Comparison of ENCODE assay signal across 12 mouse cellular contexts in genomic region chr10:39421772-39422171, GRCm38 (mm10). TPM values are rescaled to one million over a fixed set of nuclear protein-coding genes. Genes with fewer than 3 reads are reported as not detected.
A peak's percentile ranks its signal among the peaks of the same experiment; 100 is the strongest.
DNase-seq lines count a peak whose midpoint lies in the region; ATAC-seq and TF ChIP-seq lines count a peak whose summit lies in the region.
"Had no signal": no experiment of that assay in that cellular context is flagged by ENCODE, and none has a peak within 500 bp of the region (broad histone marks: within the 10 kb centered on the region; RNA-seq: fewer than 3 reads in every experiment).

No protein-coding gene starts in this region.

- 71% methylated on average over 9 of the region's 9 CpGs for WGBS in heart, adult 2 months
- WGBS in midbrain, embryonic 13.5 days: 90% methylated on average over 9 of the region's 9 CpGs
- WGBS in midbrain, embryonic 15.5 days: 87% methylated on average over 9 of the region's 9 CpGs
- 57% methylated on average over 9 of the region's 9 CpGs for WGBS in forebrain, embryonic 16.5 days
- WGBS in neural tube, embryonic 14.5 days: 62% methylated on average over 9 of the region's 9 CpGs

- no peak for TF ChIP-seq POLR2A in heart, adult 2 months (IDR thresholded peaks at IDR 0.05; ENCODE audit: insufficient read depth, low read depth, low read length)

- no peak overlapping the region for H3K4me3 ChIP-seq in heart, adult 2 months
- H3K4me3 ChIP-seq in midbrain, embryonic 13.5 days (replicated peaks): no peak overlapping the region
- no peak overlapping the region for H3K4me3 ChIP-seq in midbrain, embryonic 15.5 days
- H3K4me3 ChIP-seq in forebrain, embryonic 16.5 days (replicated peaks; ENCODE audit: low read length): no peak overlapping the region
- no peak overlapping the region for H3K4me3 ChIP-seq in neural tube, embryonic 14.5 days (ENCODE audit: low read depth, low read length)
- H3K4me3 ChIP-seq: embryonic facial prominence, embryonic 12.5 days; stomach, embryonic 15.5 days had no signal

- no peaks in the 10 kb centered on the region for H3K9me3 ChIP-seq in midbrain, embryonic 13.5 days
- no peaks in the 10 kb centered on the region for H3K9me3 ChIP-seq in midbrain, embryonic 15.5 days
- H3K9me3 ChIP-seq in forebrain, embryonic 16.5 days (ENCODE audit: control insufficient read depth, low read length): no peaks in the 10 kb centered on the region
- H3K9me3 ChIP-seq in neural tube, embryonic 14.5 days (ENCODE audit: control insufficient read depth, low read length): no peaks in the 10 kb centered on the region
- H3K9me3 ChIP-seq: embryonic facial prominence, embryonic 12.5 days; stomach, embryonic 15.5 days had no signal

- H3K4me2 ChIP-seq in midbrain, embryonic 13.5 days (replicated peaks): no peak overlapping the region
- H3K4me2 ChIP-seq in midbrain, embryonic 15.5 days: no peak overlapping the region
- no peak overlapping the region for H3K4me2 ChIP-seq in forebrain, embryonic 16.5 days (ENCODE audit: low read length)
- no peak overlapping the region for H3K4me2 ChIP-seq in neural tube, embryonic 14.5 days (ENCODE audit: low read depth, low read length)
- H3K4me2 ChIP-seq: embryonic facial prominence, embryonic 12.5 days; lung, embryonic 14.5 days; stomach, embryonic 15.5 days had no signal

- TF ChIP-seq EP300 in heart, adult 2 months (IDR thresholded peaks at IDR 0.05; ENCODE audit: insufficient read depth, low read depth, low read length): no peak

- H3K9ac ChIP-seq in heart, adult 2 months (ENCODE audit: low read depth, low read length): no peak overlapping the region
- H3K9ac ChIP-seq in midbrain, embryonic 13.5 days (replicated peaks): no peak overlapping the region
- H3K9ac ChIP-seq in midbrain, embryonic 15.5 days: no peak overlapping the region
- no peak overlapping the region for H3K9ac ChIP-seq in forebrain, embryonic 16.5 days (replicated peaks; ENCODE audit: low read depth, low read length)
- H3K9ac ChIP-seq in neural tube, embryonic 14.5 days (replicated peaks; ENCODE audit: low read depth, low read length): no peak overlapping the region
- H3K9ac ChIP-seq: embryonic facial prominence, embryonic 12.5 days; lung, embryonic 14.5 days; stomach, embryonic 15.5 days had no signal

- peaks cover 4% of the 10 kb centered on the region; the same call in 1 of the 2 replicates for H3K79me2 ChIP-seq in heart, adult 2 months (replicated peaks; ENCODE audit: control insufficient read depth, insufficient read depth, low read length)

- H3K36me3 ChIP-seq in heart, adult 2 months (ENCODE audit: control insufficient read depth, insufficient read depth, low read length): peaks cover 5% of the 10 kb centered on the region
- peaks cover 4% of the 10 kb centered on the region for H3K36me3 ChIP-seq in midbrain, embryonic 13.5 days
- H3K36me3 ChIP-seq in midbrain, embryonic 15.5 days (replicated peaks): no peaks in the 10 kb centered on the region
- H3K36me3 ChIP-seq in forebrain, embryonic 16.5 days (ENCODE audit: control insufficient read depth, insufficient read depth): no peaks in the 10 kb centered on the region
- no peaks in the 10 kb centered on the region for H3K36me3 ChIP-seq in neural tube, embryonic 14.5 days (ENCODE audit: control insufficient read depth, insufficient read depth, low read length)
- H3K36me3 ChIP-seq: stomach, embryonic 15.5 days had no signal

- H3K27me3 ChIP-seq in heart, adult 2 months (ENCODE audit: control insufficient read depth, insufficient read depth, low read length): no peaks in the 10 kb centered on the region
- no peaks in the 10 kb centered on the region for H3K27me3 ChIP-seq in midbrain, embryonic 13.5 days
- H3K27me3 ChIP-seq in midbrain, embryonic 15.5 days (replicated peaks): no peaks in the 10 kb centered on the region
- H3K27me3 ChIP-seq in forebrain, embryonic 16.5 days (replicated peaks; ENCODE audit: control insufficient read depth, insufficient read depth, low read length): no peaks in the 10 kb centered on the region
- no peaks in the 10 kb centered on the region for H3K27me3 ChIP-seq in neural tube, embryonic 14.5 days (ENCODE audit: control insufficient read depth, insufficient read depth, low read length)
- H3K27me3 ChIP-seq: embryonic facial prominence, embryonic 12.5 days; stomach, embryonic 15.5 days had no signal

- 0 out of 2 replicates have a peak, but pooled peaks have one; percentile 18 for ATAC-seq in midbrain, embryonic 13.5 days
- no peak for ATAC-seq in midbrain, embryonic 15.5 days (replicated peaks)
- peak; percentile 50 for ATAC-seq in forebrain, embryonic 16.5 days
- no peak for ATAC-seq in neural tube, embryonic 14.5 days (ENCODE audit: low read depth)

- H3K4me1 ChIP-seq in heart, adult 2 months (ENCODE audit: control insufficient read depth, insufficient read depth, low read length): peaks cover 21% of the 10 kb centered on the region
- H3K4me1 ChIP-seq in midbrain, embryonic 13.5 days (replicated peaks): peaks cover 52% of the 10 kb centered on the region
- H3K4me1 ChIP-seq in midbrain, embryonic 15.5 days: peaks cover 34% of the 10 kb centered on the region
- H3K4me1 ChIP-seq in forebrain, embryonic 16.5 days (replicated peaks; ENCODE audit: control insufficient read depth, insufficient read depth, low read length): peaks cover 38% of the 10 kb centered on the region
- peaks cover 28% of the 10 kb centered on the region for H3K4me1 ChIP-seq in neural tube, embryonic 14.5 days (ENCODE audit: control insufficient read depth, insufficient read depth, low read length)

- intact Hi-C loops in heart, adult 2 months (cut with DNase I): loop anchor here (2.0 kb wide), 1 partner anchor 15 kb away; no protein-coding TSS in a partner anchor
- intact Hi-C loops in heart, postnatal 36 days (cut with DNase I): no loop called here

- H3K27ac ChIP-seq in heart, adult 2 months: peak overlapping the region; percentile 67
- H3K27ac ChIP-seq in midbrain, embryonic 13.5 days: no peak overlapping the region
- H3K27ac ChIP-seq in midbrain, embryonic 15.5 days: no peak overlapping the region
- peak overlapping the region; percentile 29; the same call in 1 of the 2 replicates for H3K27ac ChIP-seq in forebrain, embryonic 16.5 days (ENCODE audit: low read length)
- peak overlapping the region; percentile 17; the same call in 1 of the 2 replicates for H3K27ac ChIP-seq in neural tube, embryonic 14.5 days (ENCODE audit: low read depth, low read length)
- H3K27ac ChIP-seq: embryonic facial prominence, embryonic 12.5 days; kidney, postnatal 0 days; stomach, embryonic 15.5 days had no signal

- DNase-seq in heart, adult 2 months: no peak
- no peak for DNase-seq in heart, postnatal 36 days
- DNase-seq in c-Kit-positive CD71-positive TER-119-positive erythroid progenitor cells, embryonic 14.5 days (ENCODE audit: low spot score): no peak
- DNase-seq: gastrocnemius, postnatal 36 days; lung, embryonic 14.5 days had no signal

- TF ChIP-seq CTCF in heart, adult 2 months (IDR thresholded peaks at IDR 0.05): no peak

RNA-seq across cellular contexts. Expression of gene Fyn, which starts 53.1 kb away (rescaled TPM):
- total RNA-seq in heart, adult 2 months (2021): 10 to 100 TPM; 26.1 to 29.7 TPM
- 23.2 and 36.4 TPM in 2 replicates for polyA plus RNA-seq in heart, adult 2 months (2012; rRNA removed)
- 10 to 100 TPM; 32.1 to 35.1 TPM for total RNA-seq in heart, postnatal 36 days (2021)
- polyA plus RNA-seq in midbrain, embryonic 13.5 days (2015; fragmentation: Nextera tagmentation; extraction: Ambion mirVana): 62.4 and 64.8 TPM in 2 replicates
- 70.3 and 71.0 TPM in 2 replicates for polyA plus RNA-seq in midbrain, embryonic 15.5 days (2015; fragmentation: Nextera tagmentation; extraction: Ambion mirVana)
- 74.4 and 75.7 TPM in 2 replicates for polyA plus RNA-seq in forebrain, embryonic 16.5 days (2015; fragmentation: Nextera tagmentation; extraction: Ambion mirVana)
- polyA plus RNA-seq in neural tube, embryonic 14.5 days (2014; fragmentation: Nextera tagmentation; extraction: Ambion mirVana): 106 and 113 TPM in 2 replicates

Comparison
In these comparisons a context has a peak if more than half of its experiments do, and no peak if none do; other contexts are left out.
1. ATAC-seq: peak in midbrain, embryonic 13.5 days (single experiment) and forebrain, embryonic 16.5 days (single experiment); none in midbrain, embryonic 15.5 days (single experiment) and neural tube, embryonic 14.5 days (single experiment).
2. H3K27ac ChIP-seq: peak in heart, adult 2 months (single experiment), forebrain, embryonic 16.5 days (single experiment) and neural tube, embryonic 14.5 days (single experiment); none in midbrain, embryonic 13.5 days (single experiment) and midbrain, embryonic 15.5 days (single experiment).